Mouse (Mus musculus): ENCODE data around the gene Gstt1. TPM values are rescaled to one million over a fixed set of nuclear protein-coding genes. Genes with fewer than 3 reads are reported as not detected.
"Not testable (repeated sequence)": the region's sequence is repeated elsewhere in the genome, so short reads cannot be mapped to it uniquely, and the experiment has no call there.

Gstt1 gene
- total RNA-seq, 2 experiments from 2014 or later, result 4.5 to 5.7 TPM

GRCm38 (mm10) chr10:75772795-75773664, 25.4 kb downstream of the Gstt1 start, which contains the start of gene Ddt:
Ddt (minus strand) TSS chr10:75773414.
- intact Hi-C loops (cut with DNase I), result loop anchor here (2.0 kb wide), 1 partner anchor 60 kb away; no protein-coding TSS in a partner anchor
- DNase-seq, result peak; percentile 93
- H3K27ac ChIP-seq, result peak within 1 kb of the TSS; percentile 92

GRCm38 (mm10) chr10:75767756-75768155, 30.6 kb downstream of the Gstt1 start:
- intact Hi-C loops (cut with DNase I); H3K27ac ChIP-seq; DNase-seq; H3K4me3 ChIP-seq: not testable (repeated sequence)

More at GRCm38 (mm10) chr10:75772795-75773664, 25.4 kb downstream of the Gstt1 start, which contains the start of gene Ddt:
- H3K4me3 ChIP-seq, result peak within 1 kb of the TSS; percentile 90
- TF ChIP-seq CTCF (IDR thresholded peaks at IDR 0.05), result peak; percentile 50

GRCm38 (mm10) chr10:75766856-75767255, 31.5 kb downstream of the Gstt1 start:
- no peak overlapping the region for H3K4me3 ChIP-seq
- intact Hi-C loops (cut with DNase I), result no loop called here
- no peak for TF ChIP-seq CTCF (IDR thresholded peaks at IDR 0.05)
- DNase-seq, result no peak
- H3K27ac ChIP-seq, result no peak overlapping the region

GRCm38 (mm10) chr10:75764519-75765473, 33.6 kb downstream of the Gstt1 start:
- Histone ChIP-seq H3K27ac (peak overlapping the region; percentile 90), H3K4me3 (peak overlapping the region; percentile 80)
- TF ChIP-seq CTCF (IDR thresholded peaks at IDR 0.05), result peak; percentile 83
- intact Hi-C loops (cut with DNase I), result loop anchor here (1.0 to 5.0 kb wide), 3 partner anchors 20 to 188 kb away; partner anchors contain the start of gene Gm5134
- DNase-seq, result peak; percentile 72

- H3K27ac ChIP-seq, result peak within 1 kb of the TSS; percentile 90
- DNase-seq, result peak; percentile 98
- intact Hi-C loops (cut with DNase I), result loop anchor here (2.0 to 5.0 kb wide), 2 partner anchors 19 to 188 kb away; partner anchors contain the start of gene Gm5134
Measured at GRCm38 (mm10) chr10:75763682-75764518, 34.5 kb downstream of the Gstt1 start, which contains the start of gene Cabin1. Cabin1 (minus strand) TSS chr10:75764341.

GRCm38 (mm10) chr10:75762413-75762812, 36.0 kb downstream of the Gstt1 start:
- no peak for DNase-seq
- H3K27ac ChIP-seq, result no peak overlapping the region
- intact Hi-C loops (cut with DNase I), result loop anchor here (5.0 kb wide), 1 partner anchor 190 kb away; the partner anchor contains the start of gene Gm5134
- no peak overlapping the region for H3K4me3 ChIP-seq
- TF ChIP-seq CTCF (IDR thresholded peaks at IDR 0.05), result no peak

More at GRCm38 (mm10) chr10:75763682-75764518, 34.5 kb downstream of the Gstt1 start, which contains the start of gene Cabin1:
- peak within 1 kb of the TSS; percentile 80 for H3K4me3 ChIP-seq
- TF ChIP-seq CTCF (IDR thresholded peaks at IDR 0.05), result no peak

GRCm38 (mm10) chr10:75760311-75760710, 38.1 kb downstream of the Gstt1 start:
- intact Hi-C loops (cut with DNase I), result loop anchor here (5.0 kb wide), 1 partner anchor 192 kb away; the partner anchor contains the start of gene Gm5134
- no peak overlapping the region for H3K4me3 ChIP-seq

GRCm38 (mm10) chr10:75756719-75757118, 41.7 kb downstream of the Gstt1 start:
- TF ChIP-seq CTCF (IDR thresholded peaks at IDR 0.05), result no peak
- Histone ChIP-seq H3K4me3 (no peak overlapping the region), H3K27ac (no peak overlapping the region)
- DNase-seq, result no peak
- intact Hi-C loops (cut with DNase I), result no loop called here

More at GRCm38 (mm10) chr10:75760311-75760710, 38.1 kb downstream of the Gstt1 start:
- H3K27ac ChIP-seq, result no peak overlapping the region
- DNase-seq, result no peak
- peak; percentile 11; the same call in 1 of the 2 replicates for TF ChIP-seq CTCF (IDR thresholded peaks at IDR 0.05)

- Histone ChIP-seq H3K4me3 (no peak overlapping the region), H3K27ac (no peak overlapping the region)
- TF ChIP-seq CTCF (IDR thresholded peaks at IDR 0.05), result peak; percentile 99; the same call in 1 of the 2 replicates
- DNase-seq, result peak; percentile 85
- intact Hi-C loops (cut with DNase I), result loop anchor here (1.0 to 5.0 kb wide), 3 partner anchors 21 to 208 kb away; partner anchors contain the start of genes Cabin1 and Gm5134
Measured at GRCm38 (mm10) chr10:75744017-75744416, 54.4 kb downstream of the Gstt1 start.

GRCm38 (mm10) chr10:75743369-75743768, 55.0 kb downstream of the Gstt1 start:
- no peak overlapping the region for H3K4me3 ChIP-seq
- no peak overlapping the region for H3K27ac ChIP-seq
- no peak for DNase-seq
- no peak for TF ChIP-seq CTCF (IDR thresholded peaks at IDR 0.05)
- intact Hi-C loops (cut with DNase I), result loop anchor here (5.0 kb wide), 1 partner anchor 209 kb away; the partner anchor contains the start of gene Gm5134

- no peak for TF ChIP-seq CTCF (IDR thresholded peaks at IDR 0.05)
- peak; percentile 57 for DNase-seq
- intact Hi-C loops (cut with DNase I), result loop anchor here (5.0 kb wide), 1 partner anchor 211 kb away; the partner anchor contains the start of gene Gm5134
- Histone ChIP-seq H3K4me3 (no peak overlapping the region), H3K27ac (peak overlapping the region; percentile 74)
Measured at GRCm38 (mm10) chr10:75740866-75741265, 57.5 kb downstream of the Gstt1 start.

Other genes with a start within 250 kb of the Gstt1 start
- gene Lrrc75b, start 238.3 kb downstream of the Gstt1 start, total RNA-seq (2021), result under 1 TPM; 0.11 to 0.15 TPM
- gene Ggt1, start 237.0 kb downstream of the Gstt1 start, total RNA-seq (2021), result not detected
- gene Ggt5, start 209.2 kb downstream of the Gstt1 start, total RNA-seq (2021), result 1 to 10 TPM; 2.9 to 4.6 TPM
- 1 to 10 TPM; 1.0 to 2.4 TPM for gene Susd2, start 154.6 kb downstream of the Gstt1 start, total RNA-seq (2021)
- gene Cabin1, start 34.2 kb downstream of the Gstt1 start, total RNA-seq (2021), result 10 to 100 TPM in 1 of 2 experiments, 1 to 10 TPM in 1; 8.4 to 11.0 TPM
- 10 to 100 TPM; 32.5 to 55.0 TPM for gene Ddt, start 25.2 kb downstream of the Gstt1 start, total RNA-seq (2021)
- not detected for gene Gm20441, start 17.6 kb downstream of the Gstt1 start, total RNA-seq (2021)
- 1 to 10 TPM; 2.6 to 3.2 TPM for gene Gstt3, start 17.2 kb downstream of the Gstt1 start, total RNA-seq (2021)
- not detected for gene Gstt4, start 24.0 kb upstream of the Gstt1 start, total RNA-seq (2021)
- 1 to 10 TPM; 2.3 to 4.2 TPM for gene Gstt2, start 38.8 kb upstream of the Gstt1 start, total RNA-seq (2021)
- gene Mif, start 61.7 kb upstream of the Gstt1 start, total RNA-seq (2021), result 100 to 1,000 TPM; 147 to 168 TPM
- under 1 TPM in 1 of 2 experiments, not detected in 1; 0.45 TPM for gene Derl3, start 94.8 kb upstream of the Gstt1 start, total RNA-seq (2021)
- gene Smarcb1, start 123.0 kb upstream of the Gstt1 start, total RNA-seq (2021), result 10 to 100 TPM; 13.0 to 17.7 TPM
- gene Chchd10, start 134.5 kb upstream of the Gstt1 start, total RNA-seq (2021), result 1,000 to 10,000 TPM; 1,469 to 1,586 TPM
- gene Mmp11, start 137.9 kb upstream of the Gstt1 start, total RNA-seq (2021), result 1 to 10 TPM; 2.5 to 2.8 TPM
- gene Gm867, start 142.1 kb upstream of the Gstt1 start, total RNA-seq (2021), result not detected
- not detected for gene Vpreb3, start 144.5 kb upstream of the Gstt1 start, total RNA-seq (2021)
- not detected for gene Gm5134, start 155.9 kb upstream of the Gstt1 start, total RNA-seq (2021)
- gene Zfp280b, start 234.1 kb upstream of the Gstt1 start, total RNA-seq (2021), result 10 to 100 TPM in 1 of 2 experiments, 1 to 10 TPM in 1; 9.5 to 10.3 TPM